Mouse (Mus musculus) midbrain, embryonic 12.5 days (tissue): Measurements from ENCODE around the gene Dock6. TPM values are rescaled to one million over a fixed set of nuclear protein-coding genes. Genes with fewer than 3 reads are reported as not detected.

Experiments
- ATAC-seq: fragments of 200-750 bp; cut with Nextera tagmentation; 2 replicates; pipeline ENCODE4 v1.8.0; 2017; ENCODE audit warnings: low read depth, moderate TSS enrichment, moderate library complexity; ENCODE audit not compliant: low FRiP score
- H3K27ac ChIP-seq: fragments of 300-500 bp; sonication (generic); replicated peaks from 2 replicates; pipeline ENCODE4 v1.5.1; 2016; ENCODE audit warnings: mild to moderate bottlenecking
- H3K27me3 ChIP-seq: fragments of 300-500 bp; sonication (generic); 2 replicates; pipeline ENCODE4 v1.6.1; 2016; ENCODE audit warnings: mild to moderate bottlenecking
- H3K36me3 ChIP-seq: fragments of 300-500 bp; sonication (generic); 2 replicates; pipeline ENCODE4 v1.6.1; 2016
- H3K4me1 ChIP-seq: fragments of 300-500 bp; sonication (generic); 2 replicates; pipeline ENCODE4 v1.6.1; 2016
- H3K4me2 ChIP-seq: fragments of 300-500 bp; sonication (generic); replicated peaks from 2 replicates; pipeline ENCODE4 v1.6.1; 2016; ENCODE audit warnings: mild to moderate bottlenecking, moderate library complexity
- H3K4me3 ChIP-seq: fragments of 300-500 bp; sonication (generic); 2 replicates; pipeline ENCODE4 v1.5.1; 2016; ENCODE audit warnings: mild to moderate bottlenecking
- H3K9ac ChIP-seq: fragments of 300-500 bp; sonication (generic); replicated peaks from 2 replicates; pipeline ENCODE4 v1.6.1; 2016; ENCODE audit warnings: mild to moderate bottlenecking, moderate library complexity
- H3K9me3 ChIP-seq: fragments of 300-500 bp; sonication (generic); 2 replicates; pipeline ENCODE4 v1.6.1; 2016; ENCODE audit warnings: mild to moderate bottlenecking
- WGBS: fragments of 180-500 bp; shearing (Covaris S2); methylation state at CpG from one replicate; pipeline ENCODE4 v1.1.7; 2016; 5-methylcytosine and 5-hydroxymethylcytosine counted together
- polyA plus RNA-seq: library from polyadenylated mRNA; unstranded; fragments of >200 nt; fragmentation: Nextera tagmentation; extraction: Ambion mirVana; gene quantifications from 2 replicates; pipeline ENCODE4 v1.2.1, GENCODE M21; 2016

The Dock6 gene
- polyA plus RNA-seq, 1 experiment from 2014 or later, result 24.5 TPM

GRCm38 (mm10) chr9:21845381-21846080 is 6.9 kb downstream of the Dock6 start:
- Histone ChIP-seq H3K9ac (no peak overlapping the region), H3K4me1 (peaks cover 15% of the 10 kb centered on the region), H3K27ac (no peak overlapping the region), H3K27me3 (no peaks in the 10 kb centered on the region), H3K4me2 (no peak overlapping the region), H3K9me3 (no peaks in the 10 kb centered on the region), H3K36me3 (peaks cover 6% of the 10 kb centered on the region; the same call in 1 of the 2 replicates), H3K4me3 (no peak overlapping the region)
- ATAC-seq, result no peak
- 64% methylated on average over 14 of the region's 14 CpGs for WGBS

- Histone ChIP-seq H3K27me3 (no peaks in the 10 kb centered on the region), H3K4me2 (no peak overlapping the region), H3K4me3 (no peak overlapping the region), H3K9ac (no peak overlapping the region), H3K36me3 (peaks cover 13% of the 10 kb centered on the region; the same call in 1 of the 2 replicates), H3K9me3 (no peaks in the 10 kb centered on the region), H3K4me1 (peaks cover 14% of the 10 kb centered on the region), H3K27ac (no peak overlapping the region)
- 87% methylated on average over 6 of the region's 6 CpGs for WGBS
- no peak for ATAC-seq
Measured at GRCm38 (mm10) chr9:21843086-21843485, 9.3 kb downstream of the Dock6 start.

- H3K9ac ChIP-seq, result no peak overlapping the region
- peaks cover 13% of the 10 kb centered on the region; the same call in 1 of the 2 replicates for H3K36me3 ChIP-seq
- peaks cover 7% of the 10 kb centered on the region for H3K4me1 ChIP-seq
- 61% methylated on average over 5 of the region's 5 CpGs for WGBS
- H3K4me3 ChIP-seq, result no peak overlapping the region
- no peak overlapping the region for H3K4me2 ChIP-seq
- H3K27me3 ChIP-seq, result no peaks in the 10 kb centered on the region
- ATAC-seq, result no peak
- H3K27ac ChIP-seq, result no peak overlapping the region
- H3K9me3 ChIP-seq, result no peaks in the 10 kb centered on the region
Measured at GRCm38 (mm10) chr9:21842391-21842790, 10.0 kb downstream of the Dock6 start.

- Histone ChIP-seq H3K9me3 (no peaks in the 10 kb centered on the region), H3K36me3 (peaks cover 13% of the 10 kb centered on the region; the same call in 1 of the 2 replicates), H3K4me1 (no peaks in the 10 kb centered on the region), H3K4me2 (no peak overlapping the region), H3K9ac (no peak overlapping the region), H3K27me3 (no peaks in the 10 kb centered on the region), H3K4me3 (no peak overlapping the region), H3K27ac (no peak overlapping the region)
- no peak for ATAC-seq
- 94% methylated on average over 6 of the region's 6 CpGs for WGBS
Measured at GRCm38 (mm10) chr9:21841340-21841739, 11.1 kb downstream of the Dock6 start.

GRCm38 (mm10) chr9:21840115-21840787 is 12.2 kb downstream of the Dock6 start:
- peaks cover 17% of the 10 kb centered on the region; the same call in 1 of the 2 replicates for H3K36me3 ChIP-seq
- no peak overlapping the region for H3K4me2 ChIP-seq
- ATAC-seq, result peak; percentile 65; the same call in 1 of the 2 replicates
- H3K27ac ChIP-seq, result no peak overlapping the region
- no peak overlapping the region for H3K4me3 ChIP-seq
- H3K27me3 ChIP-seq, result no peaks in the 10 kb centered on the region
- no peaks in the 10 kb centered on the region for H3K4me1 ChIP-seq
- H3K9ac ChIP-seq, result no peak overlapping the region
- no peaks in the 10 kb centered on the region for H3K9me3 ChIP-seq
- WGBS, result 60% methylated on average over 8 of the region's 8 CpGs

GRCm38 (mm10) chr9:21837690-21838089 is 14.7 kb downstream of the Dock6 start:
- H3K27ac ChIP-seq, result no peak overlapping the region
- no peak overlapping the region for H3K9ac ChIP-seq
- no peak overlapping the region for H3K4me2 ChIP-seq
- H3K36me3 ChIP-seq, result 0 out of 2 replicates have a peak, but pooled peaks cover 11% of the 10 kb centered on the region
- H3K9me3 ChIP-seq, result no peaks in the 10 kb centered on the region
- H3K27me3 ChIP-seq, result no peaks in the 10 kb centered on the region
- ATAC-seq, result no peak
- H3K4me3 ChIP-seq, result no peak overlapping the region
- WGBS, result 93% methylated on average over 2 of the region's 2 CpGs
- H3K4me1 ChIP-seq, result no peaks in the 10 kb centered on the region

- 88% methylated on average over 15 of the region's 15 CpGs for WGBS
- H3K9me3 ChIP-seq, result no peaks in the 10 kb centered on the region
- no peak for ATAC-seq
- 0 out of 2 replicates have a peak, but pooled peaks cover 11% of the 10 kb centered on the region for H3K36me3 ChIP-seq
- no peak within 1 kb of the TSS for H3K4me2 ChIP-seq
- H3K4me3 ChIP-seq, result no peak within 1 kb of the TSS
- no peak within 1 kb of the TSS for H3K27ac ChIP-seq
- H3K9ac ChIP-seq, result 0 out of 2 replicates have a peak within 1 kb of the TSS, but pooled peaks have one; percentile 31
- no peaks in the 10 kb centered on the region for H3K27me3 ChIP-seq
- H3K4me1 ChIP-seq, result no peaks in the 10 kb centered on the region
Measured at GRCm38 (mm10) chr9:21835258-21835912, 17.1 kb downstream of the Dock6 start, which contains the start of gene Angptl8. Gene Angptl8 (plus strand): TSS chr9:21835510.

GRCm38 (mm10) chr9:21831558-21832240 is 20.7 kb downstream of the Dock6 start:
- no peak overlapping the region for H3K27ac ChIP-seq
- ATAC-seq, result no peak
- H3K9me3 ChIP-seq, result no peaks in the 10 kb centered on the region
- no peaks in the 10 kb centered on the region for H3K27me3 ChIP-seq
- H3K4me1 ChIP-seq, result no peaks in the 10 kb centered on the region
- H3K36me3 ChIP-seq, result 0 out of 2 replicates have a peak, but pooled peaks cover 13% of the 10 kb centered on the region
- no peak overlapping the region for H3K9ac ChIP-seq
- H3K4me2 ChIP-seq, result no peak overlapping the region
- WGBS, result 90% methylated on average over 19 of the region's 20 CpGs
- H3K4me3 ChIP-seq, result no peak overlapping the region

GRCm38 (mm10) chr9:21830936-21831335 is 21.5 kb downstream of the Dock6 start:
- H3K36me3 ChIP-seq, result 0 out of 2 replicates have a peak, but pooled peaks cover 13% of the 10 kb centered on the region
- 88% methylated on average over 11 of the region's 11 CpGs for WGBS

GRCm38 (mm10) chr9:21830461-21830850 is 22.0 kb downstream of the Dock6 start:
- ATAC-seq, result no peak
- H3K9me3 ChIP-seq, result no peaks in the 10 kb centered on the region
- WGBS, result 87% methylated on average over 5 of the region's 5 CpGs
- H3K36me3 ChIP-seq, result 0 out of 2 replicates have a peak, but pooled peaks cover 11% of the 10 kb centered on the region
- no peak overlapping the region for H3K27ac ChIP-seq
- H3K4me1 ChIP-seq, result no peaks in the 10 kb centered on the region
- no peak overlapping the region for H3K9ac ChIP-seq
- no peaks in the 10 kb centered on the region for H3K27me3 ChIP-seq
- H3K4me3 ChIP-seq, result no peak overlapping the region
- no peak overlapping the region for H3K4me2 ChIP-seq

More at GRCm38 (mm10) chr9:21830936-21831335, 21.5 kb downstream of the Dock6 start:
- Histone ChIP-seq H3K27me3 (no peaks in the 10 kb centered on the region), H3K27ac (no peak overlapping the region), H3K4me3 (no peak overlapping the region), H3K4me2 (no peak overlapping the region), H3K9ac (no peak overlapping the region), H3K9me3 (no peaks in the 10 kb centered on the region), H3K4me1 (no peaks in the 10 kb centered on the region)
- ATAC-seq, result no peak

GRCm38 (mm10) chr9:21829834-21830460 is 22.5 kb downstream of the Dock6 start:
- WGBS, result 93% methylated on average over 14 of the region's 14 CpGs
- H3K4me3 ChIP-seq, result no peak overlapping the region
- H3K4me1 ChIP-seq, result no peaks in the 10 kb centered on the region

More at GRCm38 (mm10) chr9:21829834-21830460, 22.5 kb downstream of the Dock6 start:
- H3K9ac ChIP-seq, result no peak overlapping the region
- H3K4me2 ChIP-seq, result no peak overlapping the region
- no peaks in the 10 kb centered on the region for H3K27me3 ChIP-seq
- ATAC-seq, result no peak
- H3K36me3 ChIP-seq, result 0 out of 2 replicates have a peak, but pooled peaks cover 9% of the 10 kb centered on the region
- H3K9me3 ChIP-seq, result no peaks in the 10 kb centered on the region
- H3K27ac ChIP-seq, result no peak overlapping the region
